ENCODE assay signal across 8 mouse cellular contexts in genomic region chr2:116735702-116736101, GRCm38 (mm10).
DNase-seq lines count a peak whose midpoint lies in the region; ATAC-seq and TF ChIP-seq lines count a peak whose summit lies in the region.

No protein-coding gene starts in this region.

- ATAC-seq in hindbrain, embryonic 15.5 days (ENCODE audit: low FRiP score, low read depth): peak; percentile 81
- ATAC-seq in limb, embryonic 14.5 days (ENCODE audit: low FRiP score, low read depth): peak; percentile 30

- H3K9ac ChIP-seq in hindbrain, embryonic 15.5 days: no peak overlapping the region
- H3K9ac ChIP-seq in limb, embryonic 14.5 days (ENCODE audit: low read depth, low read length, severe bottlenecking): no peak overlapping the region

- intact Hi-C loops in gastrocnemius, adult 2 months (cut with DNase I): no loop called here

- no peaks in the 10 kb centered on the region for H3K9me3 ChIP-seq in hindbrain, embryonic 15.5 days
- no peaks in the 10 kb centered on the region for H3K9me3 ChIP-seq in limb, embryonic 14.5 days (ENCODE audit: control insufficient read depth, low read length)

- peak; percentile 2 for DNase-seq in left cerebral cortex, adult 11 months (ENCODE audit: low spot score)
- no peak for DNase-seq in left cerebral cortex, adult 8-10 months (ENCODE audit: low spot score in 2 of 2)
- peak; percentile 51 for DNase-seq in adrenal gland, postnatal 25 days
- peak; percentile 50 for DNase-seq in gastrocnemius, adult 2 months
- DNase-seq in limb, embryonic 14.5 days (ENCODE audit: low spot score): peak; percentile 25
- peak; percentile 11 for DNase-seq in ovary, adult 18-20 months (ENCODE audit: low spot score)
- DNase-seq in B cell, adult 2 months: no peak

- TF ChIP-seq POLR2A in limb, embryonic 14.5 days (IDR thresholded peaks at IDR 0.05; ENCODE audit: borderline replicate concordance, extremely low read depth, insufficient read depth, insufficient read length): no peak

- H3K4me2 ChIP-seq in hindbrain, embryonic 15.5 days: no peak overlapping the region
- H3K4me2 ChIP-seq in limb, embryonic 14.5 days (replicated peaks; ENCODE audit: low read depth, low read length, severe bottlenecking): no peak overlapping the region

- H3K27ac ChIP-seq in gastrocnemius, adult 2 months: no peak overlapping the region
- H3K27ac ChIP-seq in hindbrain, embryonic 15.5 days (replicated peaks): no peak overlapping the region
- H3K27ac ChIP-seq in limb, embryonic 14.5 days (replicated peaks; ENCODE audit: low read depth, low read length): no peak overlapping the region

- no peaks in the 10 kb centered on the region for H3K4me1 ChIP-seq in hindbrain, embryonic 15.5 days (replicated peaks)
- H3K4me1 ChIP-seq in limb, embryonic 14.5 days (ENCODE audit: control insufficient read depth, insufficient read depth, low read length): no peaks in the 10 kb centered on the region

- WGBS in hindbrain, embryonic 15.5 days: 49% methylated on average over 3 of the region's 3 CpGs
- 24% methylated on average over 3 of the region's 3 CpGs for WGBS in limb, embryonic 14.5 days

- H3K36me3 ChIP-seq in hindbrain, embryonic 15.5 days: no peaks in the 10 kb centered on the region
- H3K36me3 ChIP-seq in limb, embryonic 14.5 days (ENCODE audit: control insufficient read depth, insufficient read depth, low read length): no peaks in the 10 kb centered on the region

- peak; percentile 53 for TF ChIP-seq CTCF in gastrocnemius, adult 2 months (IDR thresholded peaks at IDR 0.05)

- no peak overlapping the region for H3K4me3 ChIP-seq in gastrocnemius, adult 2 months
- no peak overlapping the region for H3K4me3 ChIP-seq in hindbrain, embryonic 15.5 days
- H3K4me3 ChIP-seq in limb, embryonic 14.5 days (replicated peaks; ENCODE audit: low read length): no peak overlapping the region

- no peaks in the 10 kb centered on the region for H3K27me3 ChIP-seq in hindbrain, embryonic 15.5 days
- H3K27me3 ChIP-seq in limb, embryonic 14.5 days (ENCODE audit: control insufficient read depth, insufficient read depth, low read length): no peaks in the 10 kb centered on the region

Comparison
In these comparisons a context has a peak if more than half of its experiments do, and no peak if none do; other contexts are left out.
1. DNase-seq: peak in left cerebral cortex, adult 11 months (single experiment), adrenal gland, postnatal 25 days (single experiment), gastrocnemius, adult 2 months (single experiment), limb, embryonic 14.5 days (single experiment) and ovary, adult 18-20 months (single experiment); none in left cerebral cortex, adult 8-10 months (0 of 2) and B cell, adult 2 months (0 of 2).